Comparison of ENCODE assay signal across 24 mouse cellular contexts in the genomic region with DNA sequence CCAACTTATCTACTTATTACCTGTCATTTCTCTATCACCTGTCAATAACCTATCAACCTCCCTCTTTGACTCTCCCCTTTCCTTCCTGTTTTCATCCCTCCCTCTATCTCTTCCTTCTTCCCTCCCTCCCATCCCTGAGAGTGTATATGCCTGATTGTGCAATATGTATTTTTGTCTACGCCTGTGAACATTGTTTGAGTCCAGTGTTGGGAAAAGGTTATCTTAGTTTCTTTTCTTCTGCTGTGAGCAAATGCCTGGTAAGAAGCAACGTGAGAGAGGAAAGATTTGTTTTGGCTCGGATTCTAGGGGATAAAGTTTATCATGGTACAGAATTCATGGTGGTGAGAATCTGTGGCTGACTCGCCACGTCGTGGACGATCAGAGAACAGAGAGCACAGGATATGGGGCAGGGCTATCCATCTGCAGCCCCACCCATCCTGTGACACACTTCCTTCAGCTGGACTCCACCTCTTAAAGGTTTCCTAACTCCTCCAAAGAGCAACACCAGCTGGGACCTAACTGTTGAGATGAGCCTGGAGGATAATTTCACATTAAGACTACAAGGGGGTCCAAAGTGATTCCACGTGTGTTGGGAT. TPM values are rescaled to one million over a fixed set of nuclear protein-coding genes. Genes with fewer than 3 reads are reported as not detected.
DNase-seq lines count a peak whose midpoint lies in the region; ATAC-seq and TF ChIP-seq lines count a peak whose summit lies in the region.
"Had no signal": no experiment of that assay in that cellular context is flagged by ENCODE, and none has a peak within 500 bp of the region (broad histone marks: within the 10 kb centered on the region; RNA-seq: fewer than 3 reads in every experiment).

No protein-coding gene starts in this region.

- H3K4me3 ChIP-seq in heart, postnatal 0 days (ENCODE audit: low read depth, low read length) = no peak overlapping the region
- H3K4me3 ChIP-seq in lung, embryonic 16.5 days (ENCODE audit: low read length) = no peak overlapping the region
- H3K4me3 ChIP-seq in limb, embryonic 10.5 days = no peak overlapping the region
- H3K4me3 ChIP-seq: forebrain, embryonic 15.5 days had no signal

- no peaks in the 10 kb centered on the region for H3K36me3 ChIP-seq in heart, postnatal 0 days (replicated peaks; ENCODE audit: control insufficient read depth, insufficient read depth, low read length)
- H3K36me3 ChIP-seq in lung, embryonic 16.5 days (ENCODE audit: control insufficient read depth, insufficient read depth, low read length) = peaks cover 9% of the 10 kb centered on the region
- H3K36me3 ChIP-seq in limb, embryonic 10.5 days = 0 out of 2 replicates have a peak, but pooled peaks cover 4% of the 10 kb centered on the region
- H3K36me3 ChIP-seq: forebrain, embryonic 15.5 days had no signal

- intact Hi-C loops in heart, postnatal 14 days (cut with DNase I) = loop anchor here (5.0 kb wide), 1 partner anchor 43 kb away; a partner anchor contains a TSS

- no peak for TF ChIP-seq CTCF in heart, postnatal 0 days (IDR thresholded peaks at IDR 0.05; ENCODE audit: low read depth)

- peak; percentile 91 for DNase-seq in heart, adult 11 months
- no peak for DNase-seq in heart, postnatal 14 days
- peak; percentile 40 for DNase-seq in heart, postnatal 0 days (ENCODE audit: low spot score)
- no peak for DNase-seq in heart, adult 9 months (ENCODE audit: low spot score in 2 of 2)
- DNase-seq in lung, postnatal 25 days (ENCODE audit: low spot score) = no peak
- DNase-seq in natural killer cell, adult 2 months (ENCODE audit: low spot score in 2 of 2) = no peak
- DNase-seq in limb, embryonic 10.5 days (ENCODE audit: low spot score) = no peak
- DNase-seq: adrenal gland, postnatal 14 days; cerebellum, adult 11-12 months; cerebellum, postnatal 25 days; embryo, embryonic 11 days; kidney, adult 11 months; kidney, postnatal 25 days; midbrain, embryonic 14.5 days; right cerebral cortex, postnatal 14 days; spleen, adult 18-20 months; thymus, postnatal 4 days had no signal

- no peaks in the 10 kb centered on the region for H3K4me1 ChIP-seq in heart, postnatal 0 days (ENCODE audit: control insufficient read depth, insufficient read depth)
- no peaks in the 10 kb centered on the region for H3K4me1 ChIP-seq in lung, embryonic 16.5 days (replicated peaks; ENCODE audit: control insufficient read depth, insufficient read depth, low read length)
- H3K4me1 ChIP-seq in limb, embryonic 10.5 days = no peaks in the 10 kb centered on the region
- H3K4me1 ChIP-seq: forebrain, embryonic 15.5 days had no signal

- H3K9me3 ChIP-seq in heart, postnatal 0 days (replicated peaks; ENCODE audit: control insufficient read depth, low read length) = no peaks in the 10 kb centered on the region; the same call in 1 of the 2 replicates
- H3K9me3 ChIP-seq in lung, embryonic 16.5 days (ENCODE audit: control insufficient read depth, low read length) = no peaks in the 10 kb centered on the region
- no peaks in the 10 kb centered on the region for H3K9me3 ChIP-seq in limb, embryonic 10.5 days (replicated peaks)
- H3K9me3 ChIP-seq: forebrain, embryonic 15.5 days had no signal

- no peaks in the 10 kb centered on the region for H3K27me3 ChIP-seq in heart, postnatal 0 days (ENCODE audit: control insufficient read depth, insufficient read depth, low read length)
- H3K27me3 ChIP-seq in lung, embryonic 16.5 days (ENCODE audit: control insufficient read depth, insufficient read depth, low read depth, low read length) = no peaks in the 10 kb centered on the region
- 0 out of 2 replicates have a peak, but pooled peaks cover under 1% of the 10 kb centered on the region for H3K27me3 ChIP-seq in limb, embryonic 10.5 days (ENCODE audit: low read depth, poor library complexity, severe bottlenecking)
- H3K27me3 ChIP-seq: forebrain, embryonic 15.5 days; Patski had no signal

- ATAC-seq in heart, postnatal 0 days (ENCODE audit: insufficient read depth, low read depth) = no peak
- ATAC-seq in lung, embryonic 16.5 days (ENCODE audit: low read depth) = no peak
- ATAC-seq: activated CD4-positive, CD25-positive, alpha-beta regulatory T cell, adult 4 months; CD4-positive, CD25-positive, alpha-beta regulatory T cell, adult 4 months; forebrain, embryonic 15.5 days; Patski had no signal

- WGBS in heart, postnatal 0 days = 59% methylated on average over 8 of the region's 8 CpGs
- 76% methylated on average over 8 of the region's 8 CpGs for WGBS in lung, embryonic 16.5 days
- 88% methylated on average over 8 of the region's 8 CpGs for WGBS in limb, embryonic 10.5 days

- H3K4me2 ChIP-seq in heart, postnatal 0 days (ENCODE audit: low read depth, low read length) = no peak overlapping the region
- no peak overlapping the region for H3K4me2 ChIP-seq in lung, embryonic 16.5 days (ENCODE audit: low read depth, low read length)
- H3K4me2 ChIP-seq: forebrain, embryonic 15.5 days had no signal

- H3K9ac ChIP-seq in heart, postnatal 0 days (replicated peaks; ENCODE audit: low read depth, low read length) = no peak overlapping the region
- H3K9ac ChIP-seq in lung, embryonic 16.5 days (ENCODE audit: low read length) = no peak overlapping the region
- H3K9ac ChIP-seq: forebrain, embryonic 15.5 days; liver, embryonic 14.5 days had no signal

- H3K27ac ChIP-seq in heart, postnatal 0 days (ENCODE audit: low read depth) = peak overlapping the region; percentile 70
- peak overlapping the region; percentile 19; the same call in 1 of the 2 replicates for H3K27ac ChIP-seq in lung, embryonic 16.5 days (ENCODE audit: low read length)
- no peak overlapping the region for H3K27ac ChIP-seq in limb, embryonic 10.5 days
- H3K27ac ChIP-seq: forebrain, embryonic 15.5 days; liver, embryonic 14.5 days had no signal

- TF ChIP-seq EP300 in heart, postnatal 0 days (IDR thresholded peaks at IDR 0.05; ENCODE audit: low read depth) = no peak

RNA-seq across cellular contexts. Expression of a gene that starts 44.6 kb away (rescaled TPM):
- total RNA-seq in heart, postnatal 14 days (2021) = 1 to 10 TPM; 3.7 to 5.2 TPM
- 5.2 and 6.6 TPM in 2 replicates for total RNA-seq in heart, postnatal 0 days (2014; rRNA removed; ENCODE audit: low replicate concordance)
- polyA plus RNA-seq in heart, postnatal 0 days (2015; fragmentation: Nextera tagmentation; extraction: Ambion mirVana) = 3.8 and 4.2 TPM in 2 replicates
- 38.8 and 42.4 TPM in 2 replicates for polyA plus RNA-seq in lung, embryonic 16.5 days (2015; fragmentation: Nextera tagmentation; extraction: Ambion mirVana)
- 6.3 and 11.9 TPM in 2 replicates for polyA plus RNA-seq in limb, embryonic 10.5 days (2016; fragmentation: Nextera tagmentation; extraction: Ambion mirVana)
- total RNA-seq: megakaryocyte, adult 5-6 weeks had no signal
- polyA plus RNA-seq: activated CD4-positive, CD25-positive, alpha-beta regulatory T cell, adult 4 months; CD4-positive, CD25-positive, alpha-beta regulatory T cell, adult 4 months had no signal

Comparison
In these comparisons a context has a peak if more than half of its experiments do, and no peak if none do; other contexts are left out.
1. DNase-seq: peak in heart, adult 11 months (single experiment) and heart, postnatal 0 days (single experiment); none in heart, postnatal 14 days (0 of 2), heart, adult 9 months (0 of 2), lung, postnatal 25 days (single experiment), natural killer cell, adult 2 months (0 of 2) and limb, embryonic 10.5 days (single experiment).